Mouse (Mus musculus) embryonic stem cell, embryonic (primary cell): ENCODE data around the gene Bex3.

ENCODE experiments used
- CTCF ChIA-PET, 4 experiments: fragments of 300-600 bp in 2 of 4; fragments of 350-600 bp in 2 of 4; sonication (Branson Sonifier 250); formaldehyde crosslinking; loops; one replicate each; lab custom pipeline; 2022; ENCODE audit warnings: inconsistent platforms in 2 of 4; lab: Charles Lee
- POLR2A ChIA-PET, 4 experiments: fragments of 300-600 bp in 2 of 4; fragments of 350-600 bp in 2 of 4; sonication (Branson Sonifier 250); formaldehyde crosslinking; loops; one replicate each; lab custom pipeline; 2022; ENCODE audit warnings: antibody characterized with exemption in 4 of 4, inconsistent platforms in 1 of 4; lab: Charles Lee

The Bex3 gene

GRCm38 (mm10) chrX:136278401-136278800 is 8.3 kb downstream of the Bex3 start:
- POLR2A ChIA-PET = interaction anchor here in 1 of 4 experiments (1.0 to 1.9 kb wide), 2 partner anchors 7 to 28 kb away, joined by 3 to 6 read pairs; no protein-coding TSS in a partner anchor
- CTCF ChIA-PET = no interaction called here

DNA sequence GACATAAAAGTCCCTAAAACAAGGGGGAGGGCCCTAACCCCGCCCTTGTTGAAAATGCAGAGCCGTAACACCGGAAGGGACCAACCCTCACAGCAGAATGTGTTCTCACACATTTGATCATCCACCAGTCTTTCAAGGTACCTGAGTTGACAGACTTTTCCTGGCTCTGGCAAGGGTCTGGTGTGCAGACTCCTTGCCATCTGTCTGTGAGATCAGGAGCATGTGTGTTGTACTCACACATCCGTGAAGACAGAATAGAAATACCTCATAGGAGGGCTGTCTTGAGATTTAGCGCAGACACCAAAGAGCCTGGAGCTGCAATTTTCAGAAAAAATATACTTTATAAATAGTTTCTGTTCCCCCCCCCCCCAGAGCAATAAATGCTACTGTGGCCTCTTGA is 9.4 kb downstream of the Bex3 start:
- ChIA-PET CTCF (no interaction called here), POLR2A (interaction anchor here in 1 of 4 experiments (1.0 kb wide), 1 partner anchor 8 kb away, joined by 3 read pairs; no protein-coding TSS in a partner anchor)

GRCm38 (mm10) chrX:136290817-136291281 is 20.8 kb downstream of the Bex3 start:
- CTCF ChIA-PET = no interaction called here
- POLR2A ChIA-PET = no interaction called here

GRCm38 (mm10) chrX:136304295-136304694 is 34.2 kb downstream of the Bex3 start:
- ChIA-PET POLR2A (interaction anchor here (0.6 to 2.8 kb wide), 17 partner anchors 29 to 177 kb away, joined by 3 to 20 read pairs (median 5); partner anchors contain the start of genes Tceal9 (in 3 of the 4), Bex4 (in 1 of the 4), Tceal7 (in 1 of the 4) and Tceal8 (in 1 of the 4)), CTCF (interaction anchor here in 3 of 4 experiments (0.6 to 1.5 kb wide), 8 partner anchors 17 to 625 kb away, joined by 3 to 8 read pairs (median 4); partner anchors contain the start of genes Tceal5 (in 1 of the 3) and Tceal8 (in 1 of the 3))

- ChIA-PET POLR2A (interaction anchor here in 3 of 4 experiments (0.6 to 2.0 kb wide), 9 partner anchors 34 to 137 kb away, joined by 3 to 15 read pairs (median 4); partner anchors contain the start of genes Tceal8 (in 2 of the 3) and Tceal9 (in 1 of the 3)), CTCF (interaction anchor here in 1 of 4 experiments (1.3 kb wide), 1 partner anchor 16 kb away, joined by 3 read pairs; no protein-coding TSS in a partner anchor)
Measured at GRCm38 (mm10) chrX:136306196-136306595, 36.1 kb downstream of the Bex3 start.

DNA sequence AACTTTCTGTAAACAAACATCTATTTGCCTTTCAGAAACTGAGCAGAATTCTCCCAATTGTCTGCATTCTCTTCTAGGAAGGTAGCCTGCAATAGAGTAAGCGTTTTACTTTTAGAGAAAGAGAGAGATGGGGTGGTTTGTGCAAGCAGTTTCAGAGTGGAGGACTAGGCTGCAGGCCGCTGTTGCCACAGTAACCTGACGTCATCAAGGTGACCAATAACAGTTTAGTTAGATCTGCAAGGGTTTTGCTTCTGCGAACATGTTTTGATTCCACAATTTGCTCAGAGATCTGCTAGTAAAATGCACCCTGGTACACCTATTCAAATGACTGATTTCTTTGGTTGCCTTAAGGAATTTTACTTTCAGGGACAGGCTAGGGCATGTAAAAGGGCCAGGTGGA is 43.2 kb downstream of the Bex3 start:
- ChIA-PET CTCF (no interaction called here), POLR2A (interaction anchor here in 1 of 4 experiments (0.6 kb wide), 1 partner anchor 56 kb away, joined by 4 read pairs; no protein-coding TSS in a partner anchor)

- ChIA-PET CTCF (interaction anchor here in 1 of 4 experiments (1.2 kb wide), 1 partner anchor 187 kb away, joined by 3 read pairs; no protein-coding TSS in a partner anchor), POLR2A (interaction anchor here in 2 of 4 experiments (0.6 to 1.2 kb wide), 2 partner anchors 55 to 142 kb away, joined by 4 read pairs; partner anchors contain the start of gene Tceal8 (in 1 of the 2))
Measured at GRCm38 (mm10) chrX:136313792-136314564, 43.9 kb downstream of the Bex3 start.

- ChIA-PET CTCF (no interaction called here), POLR2A (no interaction called here)
Measured at GRCm38 (mm10) chrX:136319953-136320352, 49.9 kb downstream of the Bex3 start.
